Mouse (Mus musculus) hindbrain, embryonic 15.5 days (tissue): ENCODE results near the gene Sf3a3. TPM values are rescaled to one million over a fixed set of nuclear protein-coding genes. Genes with fewer than 3 reads are reported as not detected.
"Not testable (repeated sequence)": the region's sequence is repeated elsewhere in the genome, so short reads cannot be mapped to it uniquely, and the experiment has no call there.

ENCODE experiments used
- ATAC-seq: fragments of 200-750 bp; cut with Nextera tagmentation; 2 replicates; pipeline ENCODE4 v1.8.0; 2017; ENCODE audit warnings: low read depth, moderate number of reproducible peaks, moderate TSS enrichment; ENCODE audit not compliant: low FRiP score
- H3K27ac ChIP-seq: fragments of 300-500 bp; sonication (generic); replicated peaks from 2 replicates; pipeline ENCODE4 v1.5.1; 2015; ENCODE audit warnings: mild to moderate bottlenecking, inconsistent platforms
- H3K27me3 ChIP-seq: fragments of 300-500 bp; sonication (generic); 2 replicates; pipeline ENCODE4 v1.6.1; 2015; ENCODE audit warnings: control low read depth, inconsistent platforms
- H3K36me3 ChIP-seq: fragments of 300-500 bp; sonication (generic); 2 replicates; pipeline ENCODE4 v1.6.1; 2015; ENCODE audit warnings: control low read depth, inconsistent platforms
- H3K4me1 ChIP-seq: fragments of 300-500 bp; sonication (generic); replicated peaks from 2 replicates; pipeline ENCODE4 v1.6.1; 2015; ENCODE audit warnings: control low read depth, inconsistent platforms
- H3K4me2 ChIP-seq: fragments of 300-500 bp; sonication (generic); 2 replicates; pipeline ENCODE4 v1.6.1; 2015; ENCODE audit warnings: moderate library complexity, mild to moderate bottlenecking, inconsistent platforms
- H3K4me3 ChIP-seq: fragments of 300-500 bp; sonication (generic); 2 replicates; pipeline ENCODE4 v1.5.1; 2015; ENCODE audit warnings: mild to moderate bottlenecking, inconsistent platforms
- H3K9ac ChIP-seq: fragments of 300-500 bp; sonication (generic); 2 replicates; pipeline ENCODE4 v1.6.1; 2015; ENCODE audit warnings: inconsistent platforms
- H3K9me3 ChIP-seq: fragments of 300-500 bp; sonication (generic); 2 replicates; pipeline ENCODE4 v1.6.1; 2016; ENCODE audit warnings: control low read depth, inconsistent platforms
- WGBS: fragments of 180-500 bp; shearing (Covaris S2); methylation state at CpG from one replicate; pipeline ENCODE4 v1.1.7; 2015; 5-methylcytosine and 5-hydroxymethylcytosine counted together
- polyA plus RNA-seq: library from polyadenylated mRNA; unstranded; fragments of >200 nt; fragmentation: Nextera tagmentation; extraction: Ambion mirVana; gene quantifications from 2 replicates; pipeline ENCODE4 v1.2.1, GENCODE M21; 2015

The Sf3a3 gene
- polyA plus RNA-seq, 1 experiment from 2014 or later = 96.2 TPM

DNA sequence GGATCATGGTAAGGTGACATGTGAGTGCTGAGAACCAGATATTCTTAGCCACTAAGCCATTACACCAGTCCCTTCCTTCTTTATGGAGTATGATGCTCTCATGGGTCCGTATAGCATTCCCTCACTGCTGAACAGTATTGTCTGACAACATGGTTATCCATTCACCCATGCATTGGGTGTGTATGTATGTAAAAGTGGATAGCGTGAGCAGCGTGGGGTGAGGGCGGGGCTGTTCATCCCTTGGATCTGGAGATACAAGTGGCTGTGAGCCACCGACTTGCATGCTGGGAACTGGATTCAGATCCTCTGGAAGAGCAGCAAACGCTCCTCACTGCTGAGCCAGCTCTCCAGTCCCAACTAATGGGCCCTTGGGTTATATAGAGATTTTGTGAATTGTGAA lies 2.0 kb upstream of the Sf3a3 start:
- no peaks in the 10 kb centered on the region for H3K9me3 ChIP-seq
- no peak overlapping the region for H3K4me2 ChIP-seq
- peaks cover 9% of the 10 kb centered on the region; the same call in 1 of the 2 replicates for H3K36me3 ChIP-seq
- H3K9ac ChIP-seq = no peak overlapping the region
- H3K4me1 ChIP-seq = peaks cover 35% of the 10 kb centered on the region
- H3K27ac ChIP-seq = no peak overlapping the region
- H3K4me3 ChIP-seq = no peak overlapping the region
- 82% methylated on average over 6 of the region's 6 CpGs for WGBS
- peaks cover 21% of the 10 kb centered on the region for H3K27me3 ChIP-seq
- ATAC-seq = no peak

DNA sequence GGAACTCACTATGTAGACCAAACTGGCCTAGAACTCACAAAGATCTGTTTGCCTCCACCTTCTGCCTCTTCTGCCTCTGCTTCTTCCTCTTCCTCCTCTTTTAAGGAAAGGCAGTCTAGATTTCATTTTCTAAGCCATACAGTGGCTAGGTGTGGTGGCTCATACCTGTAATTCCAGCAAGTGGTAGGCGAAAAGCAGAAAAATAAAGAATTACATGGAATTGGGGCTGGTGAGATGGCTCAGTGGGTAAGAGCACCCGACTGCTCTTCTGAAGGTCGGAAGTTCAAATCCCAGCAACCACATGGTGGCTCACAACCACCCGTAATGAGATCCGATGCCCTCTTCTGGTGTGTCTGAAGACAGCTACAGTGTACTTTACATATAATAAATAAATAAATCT lies 726 bp upstream of the Sf3a3 start:
- not testable (repeated sequence) for H3K4me3 ChIP-seq, H3K27ac ChIP-seq, ATAC-seq, H3K9me3 ChIP-seq, H3K9ac ChIP-seq, H3K4me2 ChIP-seq
- Histone ChIP-seq H3K4me1 (peaks cover 29% of the 10 kb centered on the region), H3K36me3 (peaks cover 21% of the 10 kb centered on the region), H3K27me3 (peaks cover 18% of the 10 kb centered on the region)
- WGBS = 75% methylated on average over 5 of the region's 5 CpGs

DNA sequence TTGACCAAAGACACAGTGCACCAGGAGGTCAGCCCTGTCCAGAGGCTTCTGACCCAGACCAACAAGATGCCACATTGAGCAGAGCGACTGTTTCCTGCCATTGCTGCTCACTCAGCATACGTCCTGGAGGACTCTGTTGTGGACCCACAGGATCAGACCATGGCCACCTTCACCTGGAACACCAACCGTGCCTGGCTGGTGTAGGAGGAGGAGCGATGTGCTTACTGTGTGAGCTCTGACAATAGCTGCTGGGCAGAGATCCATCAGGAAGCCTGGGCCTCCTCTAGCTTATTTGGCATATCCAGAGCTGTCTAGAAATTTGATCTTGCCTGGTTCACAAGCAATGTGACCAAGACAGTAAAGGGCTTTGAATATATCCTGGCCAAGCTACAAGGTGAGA lies 4.5 kb downstream of the Sf3a3 start:
- Histone ChIP-seq H3K27ac (no peak overlapping the region), H3K36me3 (peaks cover 67% of the 10 kb centered on the region), H3K9me3 (no peaks in the 10 kb centered on the region), H3K27me3 (no peaks in the 10 kb centered on the region), H3K4me1 (peaks cover 17% of the 10 kb centered on the region), H3K9ac (no peak overlapping the region), H3K4me2 (no peak overlapping the region), H3K4me3 (no peak overlapping the region)
- WGBS = 94% methylated on average over 4 of the region's 4 CpGs
- ATAC-seq = no peak

DNA sequence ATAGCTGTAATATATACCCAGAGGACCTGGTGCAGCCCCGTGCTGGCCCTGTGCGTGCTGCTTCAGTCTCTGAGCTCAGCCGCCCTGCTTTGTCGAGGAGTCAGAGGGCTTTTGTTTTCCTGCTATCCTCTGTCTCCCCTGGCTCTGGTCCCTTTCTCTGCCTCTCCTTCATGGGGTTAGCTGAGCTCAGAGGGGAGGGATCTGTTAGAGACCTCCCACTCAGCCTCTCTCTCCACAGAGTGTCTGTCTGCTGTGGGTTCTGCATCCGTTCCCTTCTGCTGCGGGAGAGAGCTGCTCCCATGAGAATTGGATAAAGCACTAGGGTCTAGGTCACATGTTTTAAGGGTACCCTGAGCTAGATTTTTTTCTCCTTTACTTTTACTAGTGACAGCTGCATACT lies 11.5 kb downstream of the Sf3a3 start:
- Histone ChIP-seq H3K27ac (no peak overlapping the region), H3K36me3 (peaks cover 90% of the 10 kb centered on the region), H3K4me2 (no peak overlapping the region), H3K9me3 (no peaks in the 10 kb centered on the region), H3K4me3 (no peak overlapping the region), H3K4me1 (no peaks in the 10 kb centered on the region), H3K27me3 (no peaks in the 10 kb centered on the region), H3K9ac (no peak overlapping the region)
- ATAC-seq = no peak
- 86% methylated on average over 6 of the region's 6 CpGs for WGBS

DNA sequence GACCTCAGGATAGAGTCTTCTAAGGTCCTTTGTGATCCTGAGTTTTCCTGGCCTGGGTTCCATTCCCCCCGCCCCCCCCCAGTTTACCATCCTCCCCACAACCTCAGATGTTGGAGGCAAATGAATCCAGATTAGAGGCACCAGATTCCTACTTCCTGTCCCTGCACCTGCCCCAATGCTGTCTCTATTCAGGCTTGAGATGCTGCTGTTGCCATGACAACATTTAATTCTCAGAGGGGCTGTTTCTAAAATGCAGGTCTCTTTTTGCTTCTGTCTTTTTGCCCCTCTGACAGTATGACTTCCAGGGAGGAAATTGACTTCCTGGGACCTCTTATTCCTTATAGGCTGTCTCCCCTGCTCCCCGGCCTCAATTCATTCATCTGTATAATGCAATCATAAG lies 22.4 kb downstream of the Sf3a3 start:
- H3K27me3 ChIP-seq = no peaks in the 10 kb centered on the region
- peaks cover 5% of the 10 kb centered on the region for H3K36me3 ChIP-seq
- H3K27ac ChIP-seq = no peak overlapping the region
- no peak overlapping the region for H3K9ac ChIP-seq
- H3K4me2 ChIP-seq = no peak overlapping the region
- H3K4me1 ChIP-seq = peaks cover 18% of the 10 kb centered on the region
- WGBS = 76% methylated on average over 2 of the region's 2 CpGs
- no peak for ATAC-seq
- H3K4me3 ChIP-seq = no peak overlapping the region
- no peaks in the 10 kb centered on the region for H3K9me3 ChIP-seq

DNA sequence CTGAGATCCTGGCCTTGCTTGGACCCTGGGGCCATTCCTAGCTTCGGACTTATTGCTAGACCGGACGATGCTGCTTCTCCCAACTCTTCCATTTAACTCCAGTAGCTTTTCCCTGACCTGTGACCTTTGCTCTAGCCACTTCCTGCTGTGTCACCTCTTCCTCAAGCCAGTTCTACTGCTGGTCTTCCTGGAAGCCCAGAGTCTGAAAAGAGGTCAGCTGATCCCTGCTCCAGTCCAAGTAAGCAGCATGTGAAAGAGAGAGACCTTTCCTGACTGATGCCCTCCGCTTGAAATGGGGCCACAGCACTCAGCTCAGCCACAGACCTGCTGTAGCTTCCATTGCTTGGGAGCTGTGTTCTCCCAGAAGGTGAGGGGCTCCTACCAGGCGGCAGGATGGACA lies 22.9 kb downstream of the Sf3a3 start:
- no peaks in the 10 kb centered on the region for H3K9me3 ChIP-seq
- H3K27ac ChIP-seq = no peak overlapping the region
- no peak overlapping the region for H3K4me3 ChIP-seq
- peaks cover 23% of the 10 kb centered on the region for H3K4me1 ChIP-seq
- H3K27me3 ChIP-seq = no peaks in the 10 kb centered on the region
- H3K36me3 ChIP-seq = no peaks in the 10 kb centered on the region; the same call in 1 of the 2 replicates
- no peak overlapping the region for H3K9ac ChIP-seq
- no peak overlapping the region for H3K4me2 ChIP-seq
- no peak for ATAC-seq
- 77% methylated on average over 5 of the region's 5 CpGs for WGBS

DNA sequence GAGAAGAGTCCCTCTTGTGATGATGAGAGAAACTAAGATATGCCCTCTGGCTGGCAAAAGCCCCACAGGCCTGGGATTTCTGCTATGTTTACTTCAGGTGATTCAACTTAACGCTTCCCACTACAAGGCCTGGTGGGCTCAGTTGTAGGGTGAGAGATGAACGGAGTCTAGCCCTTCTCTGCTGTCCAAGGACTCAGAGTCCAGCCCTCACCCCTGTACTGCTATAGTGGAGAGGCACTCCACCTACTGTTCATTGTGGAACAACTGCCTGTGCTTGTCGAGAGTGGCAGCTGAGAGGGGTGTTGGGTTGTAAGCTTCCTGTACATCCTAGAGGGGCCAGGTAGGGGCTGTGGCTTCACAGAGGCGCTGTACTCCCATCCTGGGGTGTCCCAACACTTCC lies 23.4 kb downstream of the Sf3a3 start:
- Histone ChIP-seq H3K9me3 (no peaks in the 10 kb centered on the region), H3K4me1 (peaks cover 27% of the 10 kb centered on the region)
- 65% methylated on average over 4 of the region's 4 CpGs for WGBS

DNA sequence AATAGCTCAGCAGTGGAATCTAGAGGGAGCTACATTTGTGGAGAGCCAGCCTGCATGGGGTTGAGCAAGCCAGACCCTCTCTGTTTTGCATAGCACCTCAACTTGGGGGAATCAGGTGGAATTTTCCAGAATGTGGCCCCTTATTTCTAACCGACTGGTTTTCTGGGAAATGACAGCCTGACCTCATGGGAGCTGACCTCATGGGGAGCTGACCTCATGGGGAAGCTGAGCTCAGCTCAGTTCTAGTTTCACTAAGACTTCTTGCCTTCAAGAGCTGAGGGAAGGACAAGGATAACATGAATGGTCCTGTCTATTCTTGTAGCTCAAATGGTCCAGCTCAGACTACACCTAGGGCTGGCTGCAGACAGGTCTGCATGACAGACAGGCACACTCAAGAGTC lies 24.2 kb downstream of the Sf3a3 start:
- no peak overlapping the region for H3K4me3 ChIP-seq
- 56% methylated on average over 1 of the region's 1 CpGs for WGBS
- H3K27ac ChIP-seq = no peak overlapping the region
- H3K9me3 ChIP-seq = no peaks in the 10 kb centered on the region
- no peak overlapping the region for H3K4me2 ChIP-seq
- H3K27me3 ChIP-seq = no peaks in the 10 kb centered on the region
- no peaks in the 10 kb centered on the region; the same call in 1 of the 2 replicates for H3K36me3 ChIP-seq
- no peak overlapping the region for H3K9ac ChIP-seq
- H3K4me1 ChIP-seq = peaks cover 27% of the 10 kb centered on the region
- no peak for ATAC-seq

More for the DNA sequence above, 23.4 kb downstream of the Sf3a3 start:
- ATAC-seq = no peak
- H3K4me2 ChIP-seq = no peak overlapping the region
- no peak overlapping the region for H3K9ac ChIP-seq
- no peak overlapping the region for H3K27ac ChIP-seq
- H3K36me3 ChIP-seq = no peaks in the 10 kb centered on the region; the same call in 1 of the 2 replicates
- no peaks in the 10 kb centered on the region for H3K27me3 ChIP-seq
- no peak overlapping the region for H3K4me3 ChIP-seq

DNA sequence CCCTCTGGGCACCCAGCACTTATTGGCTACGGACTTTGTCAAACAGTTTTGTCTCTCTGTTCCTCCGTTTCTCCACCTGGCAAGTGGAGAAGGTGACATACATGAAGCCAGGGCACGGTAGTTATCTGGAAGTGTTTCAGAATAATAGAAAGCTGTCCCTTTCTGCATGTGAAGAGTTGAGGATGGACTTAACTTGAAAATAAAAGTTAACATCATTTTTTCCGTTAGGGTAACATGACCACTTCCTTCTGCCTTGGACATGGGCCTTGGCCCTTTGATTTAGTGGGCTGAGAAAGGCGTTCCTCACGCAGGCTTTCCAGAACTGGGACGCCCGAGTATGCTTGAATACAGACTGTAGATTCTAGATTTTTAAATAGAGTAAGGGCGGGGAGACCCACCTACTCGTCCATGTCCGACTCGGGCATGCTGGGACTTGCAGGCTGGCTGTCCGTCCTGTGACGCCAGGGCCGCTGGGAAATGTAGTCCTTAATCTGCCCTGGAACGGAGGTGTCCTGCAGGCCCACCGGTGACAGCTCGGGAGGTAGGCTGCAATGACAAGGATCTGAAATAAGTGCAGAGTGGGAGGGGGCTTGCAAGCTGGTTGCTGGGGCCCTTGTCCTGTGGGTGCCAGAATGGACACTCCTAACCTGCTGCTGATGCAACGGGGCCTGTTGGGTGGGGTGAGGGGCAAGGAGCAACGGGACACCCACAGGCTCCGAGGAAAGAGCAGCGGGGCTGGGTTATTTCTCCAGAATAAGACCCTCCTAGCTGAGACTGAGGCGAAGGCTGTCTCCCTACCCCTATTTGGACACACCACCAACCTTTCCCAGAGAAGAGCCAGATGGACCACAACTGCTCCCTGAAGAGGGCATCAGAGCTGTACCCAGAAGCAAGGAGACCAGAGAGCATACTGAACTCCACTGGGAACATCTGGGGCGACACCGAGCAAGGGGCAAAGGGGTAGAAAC lies 27.1 kb downstream of the Sf3a3 start, which contains the start of gene Inpp5b:
Gene Inpp5b (plus strand): TSS at position 475 of the 968 bp plus-strand sequence.
- 15% methylated on average over 25 of the region's 25 CpGs for WGBS
- no peaks in the 10 kb centered on the region for H3K9me3 ChIP-seq

DNA sequence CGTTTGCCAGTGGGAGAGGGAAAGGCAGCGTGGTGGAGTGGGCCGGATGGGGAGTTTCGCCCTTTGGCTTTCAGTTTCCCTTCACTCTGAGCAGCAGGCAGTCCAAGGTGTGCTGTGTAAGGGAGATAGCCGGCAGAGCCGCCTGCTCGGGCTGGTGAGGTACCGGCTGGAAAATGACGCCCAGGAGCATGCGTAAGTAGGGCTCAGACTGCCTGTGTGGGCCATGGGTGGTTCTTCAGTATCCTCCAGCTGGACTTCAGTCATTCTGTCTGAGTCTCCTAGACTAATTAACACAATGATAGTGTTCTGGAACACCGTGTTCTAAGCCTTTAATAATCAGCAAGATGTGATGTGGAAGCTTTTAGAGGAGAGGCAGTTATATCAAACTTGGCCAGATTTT lies 28.3 kb downstream of the Sf3a3 start:
- Histone ChIP-seq H3K4me3 (no peak overlapping the region), H3K4me2 (0 out of 2 replicates have a peak overlapping the region, but pooled peaks have one; percentile 83), H3K36me3 (peaks cover 16% of the 10 kb centered on the region; the same call in 1 of the 2 replicates), H3K27me3 (no peaks in the 10 kb centered on the region), H3K9me3 (no peaks in the 10 kb centered on the region), H3K27ac (no peak overlapping the region), H3K4me1 (peaks cover 16% of the 10 kb centered on the region), H3K9ac (no peak overlapping the region)
- 89% methylated on average over 11 of the region's 11 CpGs for WGBS
- ATAC-seq = no peak

More for the DNA sequence above, 27.1 kb downstream of the Sf3a3 start, which contains the start of gene Inpp5b:
- H3K9ac ChIP-seq = peak within 1 kb of the TSS; percentile 78
- peak within 1 kb of the TSS; percentile 75 for H3K4me3 ChIP-seq
- peaks cover 24% of the 10 kb centered on the region for H3K4me1 ChIP-seq
- peak; percentile 93 for ATAC-seq
- H3K27me3 ChIP-seq = no peaks in the 10 kb centered on the region
- peak within 1 kb of the TSS; percentile 83 for H3K4me2 ChIP-seq
- H3K27ac ChIP-seq = peak within 1 kb of the TSS; percentile 69
- H3K36me3 ChIP-seq = peaks cover 12% of the 10 kb centered on the region; the same call in 1 of the 2 replicates

DNA sequence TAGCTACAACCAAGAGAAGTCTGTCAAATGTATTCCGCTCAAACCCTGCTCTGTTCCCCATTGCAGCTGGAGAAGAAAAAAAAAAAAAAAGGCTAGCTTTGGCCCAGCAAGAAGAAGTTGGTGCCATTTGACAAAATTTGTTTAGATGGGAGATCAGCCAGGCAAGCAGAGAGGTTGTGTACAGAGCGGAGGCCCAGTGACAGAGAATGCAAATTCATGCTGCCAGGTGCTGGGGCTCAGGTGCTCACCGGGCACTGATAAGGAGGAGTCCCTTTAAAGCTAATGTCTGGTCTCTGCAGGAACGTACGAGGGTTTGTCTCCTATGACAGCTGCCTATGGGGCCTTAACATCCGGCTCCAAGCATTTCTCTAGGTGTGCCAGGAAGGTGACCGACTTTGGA lies 32.0 kb downstream of the Sf3a3 start:
- Histone ChIP-seq H3K9me3 (no peaks in the 10 kb centered on the region), H3K36me3 (peaks cover 24% of the 10 kb centered on the region; the same call in 1 of the 2 replicates), H3K4me1 (peaks cover 17% of the 10 kb centered on the region), H3K27ac (no peak overlapping the region), H3K4me2 (no peak overlapping the region), H3K4me3 (no peak overlapping the region), H3K9ac (no peak overlapping the region), H3K27me3 (no peaks in the 10 kb centered on the region; the same call in 1 of the 2 replicates)
- 79% methylated on average over 7 of the region's 7 CpGs for WGBS
- no peak for ATAC-seq

DNA sequence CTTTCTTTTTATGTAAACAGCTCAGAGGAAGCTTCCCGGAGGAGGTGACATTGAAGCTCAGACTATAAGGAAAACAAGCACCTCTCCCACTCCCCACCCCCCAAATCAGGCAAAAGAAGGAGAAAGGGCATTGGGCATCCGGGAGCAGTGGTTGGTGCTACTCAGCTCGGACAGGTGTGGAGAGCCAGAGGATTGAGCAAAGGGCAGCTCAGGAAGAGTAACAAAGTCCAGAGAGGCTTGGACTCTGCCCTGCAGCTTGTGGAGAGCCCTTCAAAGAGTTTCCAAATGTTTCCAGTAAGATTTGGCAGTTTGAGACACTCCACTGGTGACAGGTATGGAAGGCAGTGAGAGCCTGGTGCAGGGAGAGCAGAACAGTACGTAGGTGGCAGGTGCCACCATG lies 33.3 kb downstream of the Sf3a3 start:
- Histone ChIP-seq H3K27me3 (no peaks in the 10 kb centered on the region; the same call in 1 of the 2 replicates), H3K9ac (no peak overlapping the region), H3K9me3 (no peaks in the 10 kb centered on the region), H3K27ac (no peak overlapping the region), H3K4me3 (no peak overlapping the region), H3K36me3 (peaks cover 24% of the 10 kb centered on the region; the same call in 1 of the 2 replicates), H3K4me1 (peaks cover 17% of the 10 kb centered on the region), H3K4me2 (no peak overlapping the region)
- WGBS = 69% methylated on average over 4 of the region's 4 CpGs
- ATAC-seq = no peak
